Mouse (Mus musculus) embryonic fibroblast, embryonic 13.5 days (primary cell): ENCODE results near the gene Kcnj6.

Source experiments
- CTCF ChIP-seq: IDR thresholded peaks from 2 replicates; pipeline ENCODE4 v1.5.1; 2011; ENCODE audit warnings: mild to moderate bottlenecking, control low read depth, low read length, moderate library complexity, borderline replicate concordance; ENCODE audit not compliant: insufficient read depth
- POLR2A ChIP-seq: IDR thresholded peaks from 2 replicates; pipeline ENCODE4 v1.6.1; 2011; ENCODE audit warnings: low read depth, mild to moderate bottlenecking, control low read depth, low read length, moderate library complexity

DNA sequence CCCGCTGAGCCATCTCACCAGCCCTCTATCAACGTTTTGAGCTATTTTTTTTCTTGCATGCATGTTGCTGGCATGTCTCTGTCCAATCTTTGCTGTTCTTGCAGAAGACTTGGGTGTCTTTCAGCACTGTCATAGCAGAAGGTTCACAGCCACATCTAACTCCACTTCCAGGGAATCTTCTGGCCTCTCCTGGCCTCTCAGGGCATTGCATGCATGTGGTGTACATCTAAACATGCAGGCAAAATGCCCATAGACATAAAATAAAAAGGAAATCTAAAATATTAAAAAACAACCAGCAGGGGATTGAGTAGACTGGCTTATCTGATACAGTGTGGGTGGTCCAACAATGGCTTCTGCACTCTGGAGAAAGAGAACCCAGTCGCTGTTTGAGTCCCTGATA is 262.0 kb downstream of the Kcnj6 start:
- no peak for TF ChIP-seq POLR2A
- no peak for TF ChIP-seq CTCF
